Mouse (Mus musculus): ENCODE results near the gene BC048403. TPM values are rescaled to one million over a fixed set of nuclear protein-coding genes. Genes with fewer than 3 reads are reported as not detected.
A peak's percentile ranks its signal among the peaks of the same experiment; 100 is the strongest.

BC048403 gene
- total and polyA plus RNA-seq, 2 experiments from 2014 or later: 1.5 to 3.9 TPM

GRCm38 (mm10) chr10:121756677-121757076, 16.9 kb downstream of the BC048403 start:
- ATAC-seq: no peak
- Histone ChIP-seq H3K36me3 (ENCODE audit: insufficient read depth, low read length) (0 out of 2 replicates have a peak, but pooled peaks cover 3% of the 10 kb centered on the region), H3K4me3 (ENCODE audit: low read length) (no peak overlapping the region), H3K4me1 (ENCODE audit: insufficient read depth, low read length) (no peaks in the 10 kb centered on the region; the same call in 1 of the 2 replicates), H3K27me3 (ENCODE audit: insufficient read depth, low read length) (no peaks in the 10 kb centered on the region), H3K9me3 (ENCODE audit: low read length) (no peaks in the 10 kb centered on the region), H3K4me2 (ENCODE audit: low read depth, low read length) (no peak overlapping the region), H3K9ac (replicated peaks; ENCODE audit: low read length) (no peak overlapping the region), H3K27ac (no peak overlapping the region)
- no peak for TF ChIP-seq CTCF (IDR thresholded peaks at IDR 0.05; ENCODE audit: low read depth)
- 83% methylated on average over 4 of the region's 4 CpGs for WGBS
- no peak for DNase-seq (ENCODE audit: low spot score)

GRCm38 (mm10) chr10:121759095-121759494, 19.4 kb downstream of the BC048403 start:
- Histone ChIP-seq H3K4me1 (ENCODE audit: insufficient read depth, low read length) (no peaks in the 10 kb centered on the region; the same call in 1 of the 2 replicates), H3K9me3 (ENCODE audit: low read length) (no peaks in the 10 kb centered on the region), H3K4me2 (ENCODE audit: low read depth, low read length) (no peak overlapping the region), H3K27ac (no peak overlapping the region), H3K27me3 (ENCODE audit: insufficient read depth, low read length) (no peaks in the 10 kb centered on the region), H3K4me3 (ENCODE audit: low read length) (no peak overlapping the region), H3K36me3 (ENCODE audit: insufficient read depth, low read length) (no peaks in the 10 kb centered on the region), H3K9ac (replicated peaks; ENCODE audit: low read length) (no peak overlapping the region)
- 49% methylated on average over 8 of the region's 8 CpGs for WGBS
- DNase-seq (ENCODE audit: low spot score): peak; percentile 18
- peak; percentile 20; the same call in 1 of the 2 replicates for TF ChIP-seq CTCF (IDR thresholded peaks at IDR 0.05; ENCODE audit: low read depth)
- no peak for ATAC-seq

GRCm38 (mm10) chr10:121762141-121762540, 22.4 kb downstream of the BC048403 start:
- WGBS: 79% methylated on average over 9 of the region's 9 CpGs
- Histone ChIP-seq H3K9ac (replicated peaks; ENCODE audit: low read length) (no peak overlapping the region), H3K4me2 (ENCODE audit: low read depth, low read length) (no peak overlapping the region), H3K4me1 (ENCODE audit: insufficient read depth, low read length) (no peaks in the 10 kb centered on the region), H3K9me3 (ENCODE audit: low read length) (no peaks in the 10 kb centered on the region), H3K27ac (no peak overlapping the region), H3K27me3 (ENCODE audit: insufficient read depth, low read length) (no peaks in the 10 kb centered on the region), H3K4me3 (ENCODE audit: low read length) (no peak overlapping the region), H3K36me3 (ENCODE audit: insufficient read depth, low read length) (no peaks in the 10 kb centered on the region)
- ATAC-seq: no peak
- no peak for TF ChIP-seq CTCF (IDR thresholded peaks at IDR 0.05; ENCODE audit: low read depth)
- DNase-seq (ENCODE audit: low spot score): no peak

GRCm38 (mm10) chr10:121763191-121763590, 23.5 kb downstream of the BC048403 start:
- no peak for DNase-seq (ENCODE audit: low spot score)
- TF ChIP-seq CTCF (IDR thresholded peaks at IDR 0.05; ENCODE audit: low read depth): no peak
- Histone ChIP-seq H3K27me3 (ENCODE audit: insufficient read depth, low read length) (no peaks in the 10 kb centered on the region), H3K4me1 (ENCODE audit: insufficient read depth, low read length) (no peaks in the 10 kb centered on the region), H3K9me3 (ENCODE audit: low read length) (no peaks in the 10 kb centered on the region), H3K9ac (replicated peaks; ENCODE audit: low read length) (no peak overlapping the region), H3K36me3 (ENCODE audit: insufficient read depth, low read length) (no peaks in the 10 kb centered on the region), H3K4me2 (ENCODE audit: low read depth, low read length) (no peak overlapping the region), H3K4me3 (ENCODE audit: low read length) (no peak overlapping the region), H3K27ac (no peak overlapping the region)
- WGBS: 66% methylated on average over 8 of the region's 13 CpGs
- ATAC-seq: no peak

GRCm38 (mm10) chr10:121764469-121765173, 24.9 kb downstream of the BC048403 start:
- H3K27ac ChIP-seq: 0 out of 2 replicates have a peak overlapping the region, but pooled peaks have one; percentile 32
- no peak overlapping the region for H3K4me3 ChIP-seq (ENCODE audit: low read length)
- peak; percentile 64; the same call in 1 of the 2 replicates for ATAC-seq
- no peaks in the 10 kb centered on the region for H3K27me3 ChIP-seq (ENCODE audit: insufficient read depth, low read length)
- H3K9me3 ChIP-seq (ENCODE audit: low read length): no peaks in the 10 kb centered on the region
- H3K4me2 ChIP-seq (ENCODE audit: low read depth, low read length): no peak overlapping the region
- DNase-seq (ENCODE audit: low spot score): no peak
- H3K36me3 ChIP-seq (ENCODE audit: insufficient read depth, low read length): no peaks in the 10 kb centered on the region
- TF ChIP-seq CTCF (IDR thresholded peaks at IDR 0.05; ENCODE audit: low read depth): no peak
- H3K4me1 ChIP-seq (ENCODE audit: insufficient read depth, low read length): no peaks in the 10 kb centered on the region
- WGBS: 79% methylated on average over 13 of the region's 13 CpGs
- no peak overlapping the region for H3K9ac ChIP-seq (replicated peaks; ENCODE audit: low read length)

- H3K27ac ChIP-seq: peak overlapping the region; percentile 32
- no peaks in the 10 kb centered on the region for H3K9me3 ChIP-seq (ENCODE audit: low read length)
- ATAC-seq (peak; percentile 95), DNase-seq (ENCODE audit: low spot score) (peak; percentile 90)
- H3K4me2 ChIP-seq (ENCODE audit: low read depth, low read length): no peak overlapping the region
- H3K4me1 ChIP-seq (ENCODE audit: insufficient read depth, low read length): no peaks in the 10 kb centered on the region
- no peak overlapping the region for H3K4me3 ChIP-seq (ENCODE audit: low read length)
- TF ChIP-seq CTCF (IDR thresholded peaks at IDR 0.05; ENCODE audit: low read depth): no peak
- no peaks in the 10 kb centered on the region for H3K27me3 ChIP-seq (ENCODE audit: insufficient read depth, low read length)
- H3K36me3 ChIP-seq (ENCODE audit: insufficient read depth, low read length): no peaks in the 10 kb centered on the region
- no peak overlapping the region for H3K9ac ChIP-seq (replicated peaks; ENCODE audit: low read length)
- WGBS: 43% methylated on average over 10 of the region's 10 CpGs
Observed at GRCm38 (mm10) chr10:121765174-121766057, 25.7 kb downstream of the BC048403 start.
